Mouse (Mus musculus): ENCODE measurements around the gene Gosr1.
A peak's percentile ranks its signal among the peaks of the same experiment; 100 is the strongest.
"Not testable (repeated sequence)": the region's sequence is repeated elsewhere in the genome, so short reads cannot be mapped to it uniquely, and the experiment has no call there.

The Gosr1 gene

GRCm38 (mm10) chr11:76730650-76731049, 32.7 kb downstream of the Gosr1 start:
- no peak for DNase-seq

GRCm38 (mm10) chr11:76728093-76728492, 35.3 kb downstream of the Gosr1 start:
- DNase-seq: no peak

GRCm38 (mm10) chr11:76723911-76724310, 39.5 kb downstream of the Gosr1 start:
- DNase-seq: no peak

GRCm38 (mm10) chr11:76717000-76717399, 46.4 kb downstream of the Gosr1 start:
- no peak for DNase-seq

GRCm38 (mm10) chr11:76709625-76710452, 53.5 kb downstream of the Gosr1 start:
- peak; percentile 10 for DNase-seq

- DNase-seq: no peak
Observed at GRCm38 (mm10) chr11:76708881-76709280, 54.5 kb downstream of the Gosr1 start.

GRCm38 (mm10) chr11:76708066-76708465, 55.3 kb downstream of the Gosr1 start:
- DNase-seq: no peak

GRCm38 (mm10) chr11:76707656-76708055, 55.7 kb downstream of the Gosr1 start:
- DNase-seq: no peak

- DNase-seq: no peak
Observed at GRCm38 (mm10) chr11:76699626-76700025, 63.8 kb downstream of the Gosr1 start.

- DNase-seq: no peak
Observed at GRCm38 (mm10) chr11:76695810-76696209, 67.6 kb downstream of the Gosr1 start.

- DNase-seq: no peak
Observed at GRCm38 (mm10) chr11:76692096-76692495, 71.3 kb downstream of the Gosr1 start.

GRCm38 (mm10) chr11:76685604-76686003, 77.8 kb downstream of the Gosr1 start:
- DNase-seq: no peak

- not testable (repeated sequence) for DNase-seq
Observed at GRCm38 (mm10) chr11:76679508-76679907, 83.9 kb downstream of the Gosr1 start, which contains the start of gene Trarg1. TSS of gene Trarg1 (plus strand) at chr11:76679808.
